Mouse (Mus musculus): Measurements from ENCODE around the gene Prl2c5. TPM values are rescaled to one million over a fixed set of nuclear protein-coding genes. Genes with fewer than 3 reads are reported as not detected.

The Prl2c5 gene
- polyA plus RNA-seq (2012; rRNA removed; ENCODE audit: low replicate concordance), result not detected in 2 replicates

GRCm38 (mm10) chr13:13182415-13182814 lies at the start of gene Prl2c5:
Prl2c5 (plus strand) TSS chr13:13182715.

Other genes starting within 250 kb of the Prl2c5 start
- not detected in 2 replicates for gene Prl2c2, start 177.3 kb upstream of the Prl2c5 start, polyA plus RNA-seq (2012; rRNA removed; ENCODE audit: low replicate concordance)
- 3.6 and 5.7 TPM in 2 replicates for gene Gpr137b, start 211.3 kb downstream of the Prl2c5 start, polyA plus RNA-seq (2012; rRNA removed; ENCODE audit: low replicate concordance)